Mouse (Mus musculus) neural tube, embryonic 11.5 days (tissue): ENCODE measurements at regions not wholly inside any gene's neighbourhood (a gene's known extent, or its start where the extent isn't known, plus 50 kb on each side); places are given as distances from the start of the nearest gene placed in this dataset.

Experiments used
- ATAC-seq: fragments of 200-750 bp; cut with Nextera tagmentation; 2 replicates; pipeline ENCODE4 v1.8.0; 2017; ENCODE audit warnings: moderate number of reproducible peaks, mild to moderate bottlenecking, moderate TSS enrichment, moderate library complexity; ENCODE audit not compliant: insufficient read depth, low FRiP score, low TSS enrichment
- DNase-seq: peaks from one replicate; pipeline ENCODE4 v3.0.0-alpha.2; 2015; ENCODE audit warnings: low spot score
- H3K27ac ChIP-seq: fragments of 300-500 bp; sonication (generic); 2 replicates; pipeline ENCODE4 v1.5.1; 2014; ENCODE audit warnings: low read depth, mild to moderate bottlenecking, low read length
- H3K27me3 ChIP-seq: fragments of 300-500 bp; sonication (generic); 2 replicates; pipeline ENCODE4 v1.6.1; 2014; ENCODE audit warnings: mild to moderate bottlenecking, low read length, mixed read lengths; ENCODE audit not compliant: control insufficient read depth, insufficient read depth
- H3K36me3 ChIP-seq: fragments of 300-500 bp; sonication (generic); 2 replicates; pipeline ENCODE4 v1.6.1; 2014; ENCODE audit warnings: mild to moderate bottlenecking, low read length, moderate library complexity, mixed read lengths; ENCODE audit not compliant: control insufficient read depth, insufficient read depth
- H3K4me1 ChIP-seq: fragments of 300-500 bp; sonication (generic); 2 replicates; pipeline ENCODE4 v1.6.1; 2014; ENCODE audit warnings: low read length, mixed read lengths; ENCODE audit not compliant: control insufficient read depth, insufficient read depth
- H3K4me2 ChIP-seq: fragments of 300-500 bp; sonication (generic); 2 replicates; pipeline ENCODE4 v1.6.1; 2014; ENCODE audit warnings: low read depth, mild to moderate bottlenecking, moderate library complexity
- H3K4me3 ChIP-seq: fragments of 300-500 bp; sonication (generic); 2 replicates; pipeline ENCODE4 v1.5.1; 2014; ENCODE audit warnings: low read depth, low read length
- H3K9ac ChIP-seq: fragments of 300-500 bp; sonication (generic); 2 replicates; pipeline ENCODE4 v1.6.1; 2014; ENCODE audit warnings: mild to moderate bottlenecking, low read length
- H3K9me3 ChIP-seq: fragments of 300-500 bp; sonication (generic); 2 replicates; pipeline ENCODE4 v1.6.1; 2016; ENCODE audit warnings: low read length; ENCODE audit not compliant: control insufficient read depth
- WGBS: fragments of 180-500 bp; shearing (Covaris S2); extraction: QIAGEN DNeasy Blood & Tissue Kit; methylation state at CpG from one replicate; pipeline ENCODE4 v1.1.7; 2014; 5-methylcytosine and 5-hydroxymethylcytosine counted together

- DNase-seq (no peak), ATAC-seq (no peak)
- H3K9me3 ChIP-seq = no peaks in the 10 kb centered on the region
- no peak overlapping the region for H3K4me3 ChIP-seq
- no peaks in the 10 kb centered on the region; the same call in 1 of the 2 replicates for H3K4me1 ChIP-seq
- H3K27me3 ChIP-seq = no peaks in the 10 kb centered on the region
- 83% methylated on average over 3 of the region's 3 CpGs for WGBS
- H3K4me2 ChIP-seq = no peak overlapping the region
- H3K27ac ChIP-seq = no peak overlapping the region
- no peaks in the 10 kb centered on the region for H3K36me3 ChIP-seq
- H3K9ac ChIP-seq = no peak overlapping the region
Measured at GRCm38 (mm10) chr7:115132595-115132994, 389.1 kb downstream of the Insc start.

GRCm38 (mm10) chr7:115134926-115135575, 391.6 kb downstream of the Insc start:
- WGBS = 79% methylated on average over 3 of the region's 3 CpGs
- Histone ChIP-seq H3K4me3 (no peak overlapping the region), H3K9ac (no peak overlapping the region), H3K9me3 (no peaks in the 10 kb centered on the region), H3K4me2 (no peak overlapping the region), H3K27me3 (no peaks in the 10 kb centered on the region), H3K36me3 (no peaks in the 10 kb centered on the region), H3K27ac (no peak overlapping the region), H3K4me1 (no peaks in the 10 kb centered on the region)
- DNase-seq (no peak), ATAC-seq (no peak)

GRCm38 (mm10) chr7:115140286-115140685, 396.8 kb downstream of the Insc start:
- WGBS = 71% methylated on average over 3 of the region's 3 CpGs
- no peak overlapping the region for H3K4me2 ChIP-seq
- DNase-seq (no peak), ATAC-seq (no peak)
- H3K36me3 ChIP-seq = no peaks in the 10 kb centered on the region
- H3K27ac ChIP-seq = no peak overlapping the region
- H3K4me3 ChIP-seq = no peak overlapping the region
- no peaks in the 10 kb centered on the region for H3K4me1 ChIP-seq
- H3K27me3 ChIP-seq = no peaks in the 10 kb centered on the region
- no peak overlapping the region for H3K9ac ChIP-seq
- no peaks in the 10 kb centered on the region for H3K9me3 ChIP-seq

- ATAC-seq = no peak
- no peak for DNase-seq
- no peaks in the 10 kb centered on the region for H3K9me3 ChIP-seq
- no peaks in the 10 kb centered on the region for H3K27me3 ChIP-seq
- H3K4me1 ChIP-seq = no peaks in the 10 kb centered on the region
- H3K27ac ChIP-seq = no peak overlapping the region
- H3K36me3 ChIP-seq = no peaks in the 10 kb centered on the region
- no peak overlapping the region for H3K4me3 ChIP-seq
- no peak overlapping the region for H3K9ac ChIP-seq
- 56% methylated on average over 2 of the region's 2 CpGs for WGBS
- no peak overlapping the region for H3K4me2 ChIP-seq
Measured at GRCm38 (mm10) chr7:115142163-115142562, 398.7 kb downstream of the Insc start.

GRCm38 (mm10) chr7:115144947-115145346, 401.5 kb downstream of the Insc start:
- Histone ChIP-seq H3K9me3 (no peaks in the 10 kb centered on the region), H3K27me3 (no peaks in the 10 kb centered on the region), H3K9ac (no peak overlapping the region), H3K4me1 (no peaks in the 10 kb centered on the region), H3K4me2 (no peak overlapping the region), H3K36me3 (no peaks in the 10 kb centered on the region), H3K4me3 (no peak overlapping the region), H3K27ac (no peak overlapping the region)
- ATAC-seq = no peak
- DNase-seq = no peak
- WGBS = 61% methylated on average over 2 of the region's 2 CpGs

GRCm38 (mm10) chr7:115147352-115147977, 404.0 kb downstream of the Insc start:
- H3K9me3 ChIP-seq = no peaks in the 10 kb centered on the region
- 82% methylated on average over 5 of the region's 5 CpGs for WGBS
- no peak overlapping the region for H3K9ac ChIP-seq
- H3K4me2 ChIP-seq = no peak overlapping the region
- no peak overlapping the region for H3K27ac ChIP-seq
- DNase-seq (no peak), ATAC-seq (no peak)
- no peak overlapping the region for H3K4me3 ChIP-seq
- no peaks in the 10 kb centered on the region for H3K36me3 ChIP-seq
- H3K4me1 ChIP-seq = no peaks in the 10 kb centered on the region
- H3K27me3 ChIP-seq = no peaks in the 10 kb centered on the region

- Histone ChIP-seq H3K9me3 (no peaks in the 10 kb centered on the region), H3K9ac (no peak overlapping the region), H3K4me2 (no peak overlapping the region), H3K4me3 (no peak overlapping the region), H3K27me3 (no peaks in the 10 kb centered on the region), H3K36me3 (no peaks in the 10 kb centered on the region), H3K27ac (no peak overlapping the region), H3K4me1 (peaks cover 3% of the 10 kb centered on the region; the same call in 1 of the 2 replicates)
- ATAC-seq (no peak), DNase-seq (no peak)
Measured at GRCm38 (mm10) chr7:115153291-115153690, 409.8 kb downstream of the Insc start.

- ATAC-seq = no peak; the same call in 1 of the 2 replicates
- no peak overlapping the region for H3K4me2 ChIP-seq
- no peaks in the 10 kb centered on the region for H3K9me3 ChIP-seq
- no peaks in the 10 kb centered on the region for H3K36me3 ChIP-seq
- H3K27ac ChIP-seq = no peak overlapping the region
- H3K4me1 ChIP-seq = peaks cover 3% of the 10 kb centered on the region; the same call in 1 of the 2 replicates
- H3K4me3 ChIP-seq = no peak overlapping the region
- 48% methylated on average over 4 of the region's 4 CpGs for WGBS
- no peaks in the 10 kb centered on the region for H3K27me3 ChIP-seq
- H3K9ac ChIP-seq = no peak overlapping the region
- no peak for DNase-seq
Measured at GRCm38 (mm10) chr7:115153764-115154509, 410.4 kb downstream of the Insc start.
